Mouse (Mus musculus): ENCODE data around the gene Rasgrf1.

Gene Rasgrf1

GRCm38 (mm10) chr9:89907941-89908340, 1.8 kb upstream of the Rasgrf1 start:
- DNase-seq = no peak

GRCm38 (mm10) chr9:89908601-89909000, 1.1 kb upstream of the Rasgrf1 start:
- DNase-seq = no peak

- no peak for DNase-seq
Measured at GRCm38 (mm10) chr9:89910011-89910400, 298 bp downstream of the Rasgrf1 start.

- DNase-seq = no peak
Measured at GRCm38 (mm10) chr9:89910741-89911444, 1.2 kb downstream of the Rasgrf1 start.

- no peak for DNase-seq
Measured at GRCm38 (mm10) chr9:89911891-89912549, 2.3 kb downstream of the Rasgrf1 start.

- DNase-seq = no peak
Measured at GRCm38 (mm10) chr9:89913135-89913534, 3.4 kb downstream of the Rasgrf1 start.

GRCm38 (mm10) chr9:89916471-89916870, 6.8 kb downstream of the Rasgrf1 start:
- DNase-seq = no peak

GRCm38 (mm10) chr9:89917431-89917830, 7.7 kb downstream of the Rasgrf1 start:
- DNase-seq = no peak

- DNase-seq = no peak
Measured at GRCm38 (mm10) chr9:89918832-89919231, 9.1 kb downstream of the Rasgrf1 start.

- no peak for DNase-seq
Measured at GRCm38 (mm10) chr9:89921121-89921520, 11.4 kb downstream of the Rasgrf1 start.

- no peak for DNase-seq
Measured at GRCm38 (mm10) chr9:89922666-89923065, 13.0 kb downstream of the Rasgrf1 start.

- DNase-seq = no peak
Measured at GRCm38 (mm10) chr9:89924836-89925235, 15.1 kb downstream of the Rasgrf1 start.

- DNase-seq = no peak
Measured at GRCm38 (mm10) chr9:89928497-89928896, 18.8 kb downstream of the Rasgrf1 start.

- DNase-seq = peak; percentile 59
Measured at GRCm38 (mm10) chr9:89940428-89940827, 30.7 kb downstream of the Rasgrf1 start.

GRCm38 (mm10) chr9:89946830-89947229, 37.1 kb downstream of the Rasgrf1 start:
- no peak for DNase-seq

GRCm38 (mm10) chr9:89948602-89949001, 38.9 kb downstream of the Rasgrf1 start:
- DNase-seq = peak; percentile 9

GRCm38 (mm10) chr9:89953596-89954215, 44.0 kb downstream of the Rasgrf1 start:
- DNase-seq = no peak

- DNase-seq = no peak
Measured at GRCm38 (mm10) chr9:89954860-89955479, 45.3 kb downstream of the Rasgrf1 start.

GRCm38 (mm10) chr9:89958959-89959358, 49.3 kb downstream of the Rasgrf1 start:
- DNase-seq = no peak

GRCm38 (mm10) chr9:89964091-89964490, 54.4 kb downstream of the Rasgrf1 start:
- no peak for DNase-seq

GRCm38 (mm10) chr9:89967716-89968115, 58.0 kb downstream of the Rasgrf1 start:
- no peak for DNase-seq

GRCm38 (mm10) chr9:89968836-89969450, 59.2 kb downstream of the Rasgrf1 start:
- DNase-seq = no peak

GRCm38 (mm10) chr9:89970271-89970670, 60.6 kb downstream of the Rasgrf1 start:
- no peak for DNase-seq
